Mouse (Mus musculus) lung, embryonic 14.5 days (tissue): ENCODE measurements around the gene March10. TPM values are rescaled to one million over a fixed set of nuclear protein-coding genes. Genes with fewer than 3 reads are reported as not detected.
A peak's percentile ranks its signal among the peaks of the same experiment; 100 is the strongest.

ENCODE experiments used
- ATAC-seq: fragments of 200-750 bp; cut with Nextera tagmentation; 2 replicates; pipeline ENCODE4 v1.8.0; 2017; ENCODE audit warnings: mild to moderate bottlenecking, moderate TSS enrichment, moderate library complexity; ENCODE audit not compliant: insufficient read depth
- DNase-seq: peaks from one replicate; pipeline ENCODE4 v3.0.0-alpha.2; 2015
- H3K27ac ChIP-seq: fragments of 300-500 bp; sonication (generic); 2 replicates; pipeline ENCODE4 v1.5.1; 2014; ENCODE audit warnings: low read depth, mild to moderate bottlenecking, moderate library complexity
- H3K27me3 ChIP-seq: fragments of 300-500 bp; sonication (generic); 2 replicates; pipeline ENCODE4 v1.6.1; 2014; ENCODE audit warnings: low read length, control low read depth; ENCODE audit not compliant: insufficient read depth
- H3K36me3 ChIP-seq: fragments of 300-500 bp; sonication (generic); 2 replicates; pipeline ENCODE4 v1.6.1; 2014; ENCODE audit warnings: control low read depth; ENCODE audit not compliant: insufficient read depth
- H3K4me1 ChIP-seq: fragments of 300-500 bp; sonication (generic); 2 replicates; pipeline ENCODE4 v1.6.1; 2014; ENCODE audit warnings: antibody characterized with exemption, control low read depth; ENCODE audit not compliant: insufficient read depth
- H3K4me2 ChIP-seq: fragments of 300-500 bp; sonication (generic); 2 replicates; pipeline ENCODE4 v1.6.1; 2014; ENCODE audit warnings: mild to moderate bottlenecking
- H3K4me3 ChIP-seq: fragments of 300-500 bp; sonication (generic); 2 replicates; pipeline ENCODE4 v1.5.1; 2014; ENCODE audit warnings: low read depth, low read length
- H3K9ac ChIP-seq: fragments of 300-500 bp; sonication (generic); 2 replicates; pipeline ENCODE4 v1.6.1; 2014
- H3K9me3 ChIP-seq: fragments of 300-500 bp; sonication (generic); 2 replicates; pipeline ENCODE4 v1.6.1; 2016; ENCODE audit warnings: low read depth, low read length, control low read depth
- CTCF ChIP-seq: IDR thresholded peaks from 2 replicates; pipeline ENCODE4 v1.5.1; 2016; ENCODE audit warnings: antibody characterized with exemption, low read depth
- WGBS: fragments of 180-500 bp; shearing (Covaris S2); extraction: QIAGEN DNeasy Blood & Tissue Kit; methylation state at CpG from one replicate; pipeline ENCODE4 v1.1.7; 2014; 5-methylcytosine and 5-hydroxymethylcytosine counted together
- polyA plus RNA-seq: library from polyadenylated mRNA; unstranded; fragments of >200 nt; fragmentation: Nextera tagmentation; extraction: Ambion mirVana; gene quantifications from 2 replicates; pipeline ENCODE4 v1.2.1, GENCODE M21; 2014

Gene March10
- 0.43 TPM in 1 of 2 replicates, not detected in the other for polyA plus RNA-seq

GRCm38 (mm10) chr11:105456497-105456907 lies at the start of gene March10:
Gene March10, minus strand, starts transcription at chr11:105456735.
- H3K36me3 ChIP-seq, result no peaks in the 10 kb centered on the region
- no peak within 1 kb of the TSS for H3K27ac ChIP-seq
- H3K4me2 ChIP-seq, result peak within 1 kb of the TSS; percentile 85
- H3K9me3 ChIP-seq, result no peaks in the 10 kb centered on the region
- no peaks in the 10 kb centered on the region for H3K27me3 ChIP-seq
- 1% methylated on average over 35 of the region's 35 CpGs for WGBS
- peak; percentile 68 for ATAC-seq
- H3K4me3 ChIP-seq, result peak within 1 kb of the TSS; percentile 46
- peak within 1 kb of the TSS; percentile 45; the same call in 1 of the 2 replicates for H3K9ac ChIP-seq
- no peak for TF ChIP-seq CTCF
- peak; percentile 65 for DNase-seq
- no peaks in the 10 kb centered on the region for H3K4me1 ChIP-seq

GRCm38 (mm10) chr11:105506322-105506721 lies 49.8 kb upstream of the March10 start:
- ATAC-seq (no peak), DNase-seq (no peak)
- no peaks in the 10 kb centered on the region for H3K36me3 ChIP-seq
- H3K4me1 ChIP-seq, result peaks cover 17% of the 10 kb centered on the region
- no peak for TF ChIP-seq CTCF
- no peaks in the 10 kb centered on the region for H3K27me3 ChIP-seq
- WGBS, result 65% methylated on average over 11 of the region's 11 CpGs
- no peak overlapping the region for H3K4me3 ChIP-seq
- no peak overlapping the region for H3K27ac ChIP-seq
- no peak overlapping the region for H3K4me2 ChIP-seq
- no peak overlapping the region for H3K9ac ChIP-seq
- no peaks in the 10 kb centered on the region for H3K9me3 ChIP-seq

GRCm38 (mm10) chr11:105505038-105505437 lies 48.5 kb upstream of the March10 start:
- ATAC-seq, result no peak

GRCm38 (mm10) chr11:105502311-105502710 lies 45.8 kb upstream of the March10 start:
- DNase-seq, result no peak
- Histone ChIP-seq H3K4me3 (no peak overlapping the region), H3K9me3 (no peaks in the 10 kb centered on the region), H3K9ac (no peak overlapping the region), H3K4me1 (peaks cover 12% of the 10 kb centered on the region), H3K27me3 (no peaks in the 10 kb centered on the region), H3K36me3 (no peaks in the 10 kb centered on the region), H3K4me2 (no peak overlapping the region), H3K27ac (no peak overlapping the region)
- ATAC-seq, result no peak
- TF ChIP-seq CTCF, result no peak
- 77% methylated on average over 4 of the region's 4 CpGs for WGBS

More at GRCm38 (mm10) chr11:105505038-105505437, 48.5 kb upstream of the March10 start:
- WGBS, result 51% methylated on average over 3 of the region's 3 CpGs
- H3K4me3 ChIP-seq, result no peak overlapping the region
- no peak overlapping the region for H3K4me2 ChIP-seq
- no peaks in the 10 kb centered on the region for H3K36me3 ChIP-seq
- DNase-seq, result peak; percentile 34
- H3K4me1 ChIP-seq, result peaks cover 17% of the 10 kb centered on the region
- no peaks in the 10 kb centered on the region for H3K27me3 ChIP-seq
- no peak for TF ChIP-seq CTCF
- no peaks in the 10 kb centered on the region for H3K9me3 ChIP-seq
- H3K9ac ChIP-seq, result no peak overlapping the region
- H3K27ac ChIP-seq, result peak overlapping the region; percentile 33; the same call in 1 of the 2 replicates

GRCm38 (mm10) chr11:105497505-105497904 lies 41.0 kb upstream of the March10 start:
- H3K27ac ChIP-seq, result no peak overlapping the region
- no peaks in the 10 kb centered on the region for H3K27me3 ChIP-seq
- ATAC-seq (no peak), DNase-seq (no peak)
- H3K4me3 ChIP-seq, result no peak overlapping the region
- peaks cover 5% of the 10 kb centered on the region; the same call in 1 of the 2 replicates for H3K4me1 ChIP-seq
- no peaks in the 10 kb centered on the region for H3K36me3 ChIP-seq
- WGBS, result 75% methylated on average over 6 of the region's 6 CpGs
- H3K4me2 ChIP-seq, result no peak overlapping the region
- no peak overlapping the region for H3K9ac ChIP-seq
- H3K9me3 ChIP-seq, result no peaks in the 10 kb centered on the region
- no peak for TF ChIP-seq CTCF

GRCm38 (mm10) chr11:105496665-105497064 lies 40.1 kb upstream of the March10 start:
- Histone ChIP-seq H3K4me2 (no peak overlapping the region), H3K27ac (no peak overlapping the region), H3K9me3 (no peaks in the 10 kb centered on the region), H3K36me3 (no peaks in the 10 kb centered on the region), H3K4me3 (no peak overlapping the region), H3K4me1 (peaks cover 5% of the 10 kb centered on the region; the same call in 1 of the 2 replicates), H3K27me3 (no peaks in the 10 kb centered on the region), H3K9ac (no peak overlapping the region)
- 45% methylated on average over 7 of the region's 7 CpGs for WGBS
- ATAC-seq (no peak), DNase-seq (no peak)
- no peak for TF ChIP-seq CTCF

- no peak for TF ChIP-seq CTCF
- Histone ChIP-seq H3K27me3 (no peaks in the 10 kb centered on the region), H3K9ac (no peak overlapping the region), H3K27ac (no peak overlapping the region), H3K9me3 (no peaks in the 10 kb centered on the region), H3K36me3 (no peaks in the 10 kb centered on the region), H3K4me3 (no peak overlapping the region), H3K4me1 (peaks cover 5% of the 10 kb centered on the region; the same call in 1 of the 2 replicates), H3K4me2 (peak overlapping the region; percentile 43)
- 45% methylated on average over 18 of the region's 18 CpGs for WGBS
- ATAC-seq (peak; percentile 57; the same call in 1 of the 2 replicates), DNase-seq (peak; percentile 55)
Observed at GRCm38 (mm10) chr11:105495591-105496270, 39.2 kb upstream of the March10 start.
